Mouse (Mus musculus): Measurements from ENCODE around the gene Zfyve27.
A peak's percentile ranks its signal among the peaks of the same experiment; 100 is the strongest.

DNA sequence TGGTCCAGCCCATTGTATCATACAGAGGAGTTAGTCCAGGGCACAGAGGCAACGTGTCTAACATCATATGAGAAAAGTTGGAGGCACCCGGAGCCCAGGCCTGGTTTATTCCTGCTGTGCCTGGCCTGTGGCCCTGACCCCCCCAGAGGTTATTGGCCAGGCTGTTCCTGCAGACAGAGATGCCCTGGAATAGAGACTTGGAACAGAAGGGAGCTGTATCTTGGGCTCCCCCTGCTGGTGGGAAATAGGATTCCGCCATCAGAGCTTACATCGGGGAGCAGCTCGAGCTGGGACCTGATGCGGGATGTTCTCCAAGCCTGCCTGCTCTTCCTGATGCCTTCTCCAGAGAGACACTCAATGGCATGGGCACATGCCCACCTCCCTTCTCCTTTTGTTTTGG lies 11.8 kb upstream of the Zfyve27 start:
- TF ChIP-seq CTCF (IDR thresholded peaks at IDR 0.05; ENCODE audit: extremely low read depth, insufficient read length, insufficient replicate concordance, low read depth, low read length) (peak; percentile 90; the same call in 1 of the 2 replicates), POLR2A (IDR thresholded peaks at IDR 0.05; ENCODE audit: low read depth, low read length) (no peak)
